Mouse (Mus musculus): ENCODE data around the gene Col4a3bp.

DNA sequence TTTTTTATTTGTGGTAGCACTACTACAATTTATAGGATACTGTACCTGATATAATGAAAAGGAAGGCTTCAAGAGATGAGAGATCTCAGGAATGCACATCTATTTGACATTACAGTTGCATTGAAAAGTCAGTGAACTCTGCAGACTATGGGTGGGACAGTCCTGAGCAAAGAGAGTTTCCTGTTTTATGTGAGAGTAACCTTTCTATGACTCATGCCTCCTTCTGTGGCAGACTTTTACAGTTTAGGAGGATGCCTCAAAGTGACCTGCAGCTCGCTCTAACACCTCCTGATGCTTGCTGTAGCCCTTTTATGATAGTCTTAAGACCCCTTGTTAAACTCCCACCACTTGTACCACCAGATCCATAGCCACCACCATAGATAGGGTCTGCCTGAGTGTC is 134.7 kb downstream of the Col4a3bp start:
- TF ChIP-seq GATA1 (IDR thresholded peaks at IDR 0.05; ENCODE audit: low read length) (no peak), TAL1 (IDR thresholded peaks at IDR 0.05; ENCODE audit: low read length) (no peak)
